Mouse (Mus musculus) frontal cortex, adult 2 months (tissue): ENCODE measurements around the gene Amt. TPM values are rescaled to one million over a fixed set of nuclear protein-coding genes. Genes with fewer than 3 reads are reported as not detected.
"Not testable (repeated sequence)": the region's sequence is repeated elsewhere in the genome, so short reads cannot be mapped to it uniquely, and the experiment has no call there.

Source experiments
- DNase-seq, 2 experiments: peaks; one replicate each; pipeline ENCODE4 v3.0.0; 2022; ENCODE audit warnings: low spot score in 1 of 2; ENCODE audit errors: extremely low spot score in 1 of 2
- polyA plus RNA-seq: library from polyadenylated mRNA; depleted of rRNA; stranded (reverse); fragments of >200 nt; gene quantifications from 2 replicates; pipeline ENCODE4 v1.2.3, GENCODE M21; 2012

Amt gene
- polyA plus RNA-seq, 1 experiment = 57.5 TPM

- no peak for DNase-seq
Observed at GRCm38 (mm10) chr9:108280071-108280828, 16.4 kb upstream of the Amt start.

GRCm38 (mm10) chr9:108284410-108284809 lies 12.2 kb upstream of the Amt start:
- peak; percentile 47 to 85 for DNase-seq

DNA sequence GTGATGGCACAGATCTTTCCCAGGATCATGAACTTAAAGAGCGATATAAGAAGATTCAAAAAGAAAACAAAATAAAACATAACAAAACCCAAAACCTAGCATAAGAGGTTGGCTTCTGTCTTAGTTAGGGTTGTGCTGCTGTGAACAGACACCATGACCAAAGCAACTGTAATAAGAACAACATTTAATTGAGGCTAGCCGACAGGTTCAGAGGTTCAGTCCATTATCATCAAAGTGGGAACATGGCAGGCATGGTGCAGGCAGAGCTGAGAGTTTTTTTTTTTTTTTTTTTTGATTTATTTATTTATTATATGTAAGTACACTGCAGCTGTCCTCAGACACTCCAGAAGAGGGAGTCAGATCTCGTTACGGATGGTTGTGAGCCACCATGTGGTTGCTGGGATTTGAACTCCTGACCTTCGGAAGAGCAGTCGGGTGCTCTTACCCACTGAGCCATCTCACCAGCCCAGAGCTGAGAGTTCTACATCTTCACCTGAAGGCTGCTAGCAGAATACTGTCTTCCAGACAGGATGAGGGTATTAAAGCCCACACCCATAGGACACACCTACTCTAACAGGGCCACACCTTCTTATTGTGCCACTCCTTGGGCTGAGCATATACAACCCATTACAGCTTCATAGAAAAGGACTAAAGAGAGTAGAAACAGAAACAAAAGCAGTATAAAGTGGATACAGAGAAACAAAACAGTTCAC lies 9.0 kb upstream of the Amt start:
- DNase-seq = not testable (repeated sequence)

DNA sequence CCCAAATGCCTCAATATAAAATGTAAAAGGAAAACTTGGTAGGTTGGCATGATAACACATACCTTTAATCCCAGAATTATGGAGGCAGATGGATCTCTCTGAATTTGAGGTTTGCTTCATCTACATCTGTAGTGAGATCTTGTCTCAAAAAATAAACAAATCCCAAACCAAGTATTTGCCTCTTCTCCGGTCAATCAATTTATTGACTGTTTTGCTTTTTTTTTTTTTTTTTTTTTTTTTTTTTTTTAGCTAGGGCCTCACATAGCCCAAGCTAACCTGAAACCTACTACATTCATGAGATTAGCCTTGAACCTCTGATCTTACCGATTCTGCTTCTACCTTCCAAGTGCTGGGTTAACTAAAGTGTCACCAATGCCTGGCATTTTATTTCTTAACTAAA lies 7.3 kb upstream of the Amt start:
- no peak for DNase-seq

DNA sequence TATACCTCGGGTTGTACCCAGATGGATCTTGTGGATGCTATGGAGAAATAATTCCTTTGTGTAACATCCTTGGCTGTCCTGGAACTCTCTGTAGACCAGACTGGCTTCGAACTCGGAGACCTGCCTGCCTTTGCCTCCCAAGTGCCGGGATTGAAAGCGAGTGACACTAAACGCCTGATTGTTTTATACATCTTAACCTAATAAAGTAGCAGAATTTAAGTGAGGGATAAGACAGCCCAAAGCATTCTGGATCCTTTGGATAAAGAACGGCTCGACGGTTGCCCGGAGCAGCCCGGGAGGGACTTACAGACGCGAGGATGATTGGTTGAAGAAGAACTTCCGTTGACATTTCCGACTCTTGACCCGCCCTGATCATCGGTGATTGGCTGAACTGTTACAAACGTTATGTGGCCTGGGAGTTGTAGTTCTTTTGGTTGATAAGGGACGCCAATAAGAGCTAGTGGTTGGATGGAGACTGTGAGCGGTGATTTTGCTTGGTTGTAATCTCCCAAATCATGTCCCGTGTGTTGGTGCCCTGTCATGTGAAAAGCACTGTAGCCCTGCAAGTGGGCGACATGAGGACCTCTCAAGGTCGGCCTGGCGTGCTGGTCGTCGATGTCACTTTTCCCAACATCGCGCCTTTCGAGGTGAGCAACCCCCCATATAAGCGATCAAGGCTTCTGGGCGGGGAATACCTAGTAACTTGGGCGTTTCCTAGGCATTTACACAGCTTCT lies 6.5 kb upstream of the Amt start, which contains the start of gene Nicn1:
TSS of gene Nicn1 (plus strand) at position 414 of the 735 bp plus-strand sequence.
- DNase-seq = peak; percentile 97 to 98

DNA sequence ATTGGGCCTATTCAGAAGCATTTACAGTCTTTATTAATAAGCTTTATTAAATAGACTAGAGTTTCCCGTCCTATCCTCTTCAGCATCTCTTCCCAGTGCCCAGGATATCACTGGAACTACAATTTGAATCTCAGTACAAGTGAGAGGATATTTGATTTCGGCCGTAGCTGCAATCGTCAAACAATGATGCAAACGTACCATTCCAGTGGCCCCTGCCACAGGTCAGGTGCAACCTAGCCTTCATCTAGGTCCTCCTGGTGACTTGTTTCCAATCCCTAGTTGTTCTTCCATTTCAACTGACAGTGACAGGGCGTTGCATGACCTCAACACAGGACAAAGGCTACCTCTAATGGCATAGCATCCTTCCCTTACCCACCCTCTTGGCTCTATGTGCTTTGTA lies 5.9 kb upstream of the Amt start:
- DNase-seq = no peak

- DNase-seq = no peak
Observed at GRCm38 (mm10) chr9:108301853-108302252, 5.2 kb downstream of the Amt start.

- DNase-seq = no peak
Observed at GRCm38 (mm10) chr9:108304716-108305115, 8.1 kb downstream of the Amt start.

GRCm38 (mm10) chr9:108305170-108305569 lies 8.5 kb downstream of the Amt start:
- no peak for DNase-seq

- peak; percentile 100 for DNase-seq
Observed at GRCm38 (mm10) chr9:108305629-108306520, 9.2 kb downstream of the Amt start, which contains the start of the genes Rhoa and Tcta. TSS of gene Rhoa (plus strand) at chr9:108306129. TSS of gene Tcta (minus strand) at chr9:108306160.

DNA sequence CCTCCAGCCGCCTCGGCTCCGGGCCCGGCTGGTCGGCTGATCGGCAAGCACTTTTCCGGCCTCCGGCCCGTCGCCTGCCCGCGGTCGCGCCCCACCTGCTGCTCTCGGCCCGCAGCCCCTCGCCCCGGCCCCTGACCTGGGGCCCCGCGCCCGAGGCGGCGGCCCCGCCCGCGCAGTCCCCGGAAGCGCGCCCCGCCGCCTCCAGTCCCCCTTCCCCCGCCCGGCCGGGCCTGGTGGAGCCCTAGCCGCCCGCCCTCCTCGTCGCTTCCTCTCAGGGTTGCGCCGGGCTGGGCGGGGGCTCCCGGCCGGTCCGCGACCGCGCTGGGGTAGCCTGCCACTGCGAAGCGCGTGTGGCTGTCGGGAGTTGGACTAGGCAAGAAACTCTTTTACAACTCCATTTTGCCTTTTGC lies 9.9 kb downstream of the Amt start:
- peak in 1 of 2 experiments; percentile 46 for DNase-seq

- no peak for DNase-seq
Observed at GRCm38 (mm10) chr9:108307021-108307807, 10.6 kb downstream of the Amt start.

- DNase-seq = no peak
Observed at GRCm38 (mm10) chr9:108308141-108308540, 11.5 kb downstream of the Amt start.

DNA sequence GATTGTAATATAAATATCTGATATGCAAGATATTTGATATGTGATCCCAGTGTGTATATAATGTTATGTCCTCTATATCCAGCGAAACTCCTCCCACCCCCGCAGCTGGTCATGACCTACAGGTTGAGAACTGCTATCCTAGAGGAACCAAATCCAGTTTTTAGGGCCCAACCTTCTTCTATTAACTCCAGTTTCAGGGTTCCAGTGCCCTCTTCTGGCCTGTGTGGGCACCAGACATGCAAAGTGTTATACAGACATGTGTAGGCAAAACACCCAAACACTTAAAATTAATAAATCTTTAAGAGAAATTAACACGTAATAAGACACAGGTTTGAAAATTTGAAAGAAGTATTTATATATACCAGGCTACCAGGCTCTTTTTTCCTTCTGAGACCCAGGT lies 20.9 kb downstream of the Amt start:
- DNase-seq = no peak

- no peak for DNase-seq
Observed at GRCm38 (mm10) chr9:108318462-108318861, 21.8 kb downstream of the Amt start.

DNA sequence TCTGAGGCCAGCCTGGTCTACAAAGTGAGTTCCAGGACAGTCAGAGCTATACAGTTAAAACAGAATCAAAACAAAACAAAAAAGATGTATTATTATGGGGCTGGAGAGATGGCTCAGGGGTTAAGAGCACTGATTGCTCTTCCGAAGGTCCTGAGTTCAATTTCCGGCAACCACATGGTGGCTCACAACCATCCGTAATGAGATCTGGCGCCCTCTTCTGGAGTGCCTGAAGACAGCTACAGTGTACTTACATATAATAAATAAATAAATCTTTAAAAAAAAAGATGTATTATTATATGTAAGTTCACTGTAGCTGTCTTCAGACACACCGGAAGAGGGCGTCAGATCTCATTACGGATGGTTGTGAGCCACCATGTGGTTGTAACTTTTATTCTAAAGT lies 25.4 kb downstream of the Amt start:
- not testable (repeated sequence) for DNase-seq

GRCm38 (mm10) chr9:108324784-108325183 lies 28.1 kb downstream of the Amt start:
- no peak for DNase-seq

GRCm38 (mm10) chr9:108325811-108326210 lies 29.2 kb downstream of the Amt start:
- DNase-seq = no peak

GRCm38 (mm10) chr9:108337848-108338550 lies 41.3 kb downstream of the Amt start:
- no peak for DNase-seq
